In the genomic region with DNA sequence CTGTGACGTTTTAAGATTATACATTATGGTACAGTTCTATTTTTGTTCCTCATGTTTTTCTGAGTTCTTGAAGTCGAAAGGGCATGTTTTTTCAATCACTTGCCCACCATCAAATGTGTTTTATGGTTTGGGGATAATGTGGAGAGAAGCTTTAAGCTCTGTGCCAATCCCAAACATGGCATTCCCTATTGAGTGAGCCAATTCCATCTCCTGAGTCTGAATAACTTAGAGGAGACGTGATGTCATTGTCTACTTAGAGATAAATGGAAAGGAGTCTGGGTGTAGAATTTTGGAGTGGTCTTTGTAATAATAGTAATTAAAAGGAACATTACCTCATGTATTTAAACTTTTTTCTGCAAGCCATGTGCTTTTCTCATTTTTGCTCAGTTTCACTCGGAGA, we compare ENCODE assay signal across 14 mouse cellular contexts. TPM values are rescaled to one million over a fixed set of nuclear protein-coding genes. Genes with fewer than 3 reads are reported as not detected.
DNase-seq lines count a peak whose midpoint lies in the region; ATAC-seq and TF ChIP-seq lines count a peak whose summit lies in the region.
"Had no signal": no experiment of that assay in that cellular context is flagged by ENCODE, and none has a peak within 500 bp of the region (broad histone marks: within the 10 kb centered on the region; RNA-seq: fewer than 3 reads in every experiment).

No protein-coding gene starts in this region.

- no peak overlapping the region for H3K4me3 ChIP-seq in heart, embryonic 15.5 days
- no peak overlapping the region for H3K4me3 ChIP-seq in lung, postnatal 0 days (ENCODE audit: low read depth, low read length)
- H3K4me3 ChIP-seq in forebrain, embryonic 16.5 days (replicated peaks; ENCODE audit: low read length), result no peak overlapping the region
- no peak overlapping the region for H3K4me3 ChIP-seq in myocyte
- H3K4me3 ChIP-seq: erythroblast, embryonic 14.5 days; hindbrain, embryonic 15.5 days had no signal

- 47% methylated on average over 4 of the region's 4 CpGs for WGBS in heart, embryonic 15.5 days
- WGBS in lung, postnatal 0 days, result 57% methylated on average over 4 of the region's 4 CpGs
- WGBS in forebrain, embryonic 16.5 days, result 16% methylated on average over 4 of the region's 4 CpGs

- no peak overlapping the region for H3K9ac ChIP-seq in heart, embryonic 15.5 days
- H3K9ac ChIP-seq in lung, postnatal 0 days (replicated peaks; ENCODE audit: low read depth), result no peak overlapping the region
- H3K9ac ChIP-seq in forebrain, embryonic 16.5 days (replicated peaks; ENCODE audit: low read depth, low read length), result no peak overlapping the region
- H3K9ac ChIP-seq: hindbrain, embryonic 15.5 days had no signal

- H3K4me1 ChIP-seq in heart, embryonic 15.5 days (replicated peaks), result peaks cover 9% of the 10 kb centered on the region; the same call in 1 of the 2 replicates
- H3K4me1 ChIP-seq in lung, postnatal 0 days (ENCODE audit: insufficient read depth, low read depth, low read length), result no peaks in the 10 kb centered on the region
- H3K4me1 ChIP-seq in forebrain, embryonic 16.5 days (replicated peaks; ENCODE audit: control insufficient read depth, insufficient read depth, low read length), result peaks cover 10% of the 10 kb centered on the region

- no peaks in the 10 kb centered on the region for H3K27me3 ChIP-seq in heart, embryonic 15.5 days
- H3K27me3 ChIP-seq in lung, postnatal 0 days (replicated peaks; ENCODE audit: insufficient read depth, low read length), result no peaks in the 10 kb centered on the region
- no peaks in the 10 kb centered on the region for H3K27me3 ChIP-seq in forebrain, embryonic 16.5 days (replicated peaks; ENCODE audit: control insufficient read depth, insufficient read depth, low read length)
- H3K27me3 ChIP-seq in myocyte (ENCODE audit: control insufficient read depth, insufficient read depth, insufficient read length), result no peaks in the 10 kb centered on the region
- H3K27me3 ChIP-seq: hindbrain, embryonic 15.5 days had no signal

- ATAC-seq in heart, embryonic 15.5 days (replicated peaks; ENCODE audit: insufficient number of reproducible peaks, insufficient read depth, low FRiP score, low read depth), result no peak
- no peak for ATAC-seq in lung, postnatal 0 days
- ATAC-seq in forebrain, embryonic 16.5 days, result peak; percentile 80

- no peaks in the 10 kb centered on the region for H3K9me3 ChIP-seq in heart, embryonic 15.5 days (replicated peaks)
- no peaks in the 10 kb centered on the region for H3K9me3 ChIP-seq in lung, postnatal 0 days (ENCODE audit: low read length)
- H3K9me3 ChIP-seq in forebrain, embryonic 16.5 days (ENCODE audit: control insufficient read depth, low read length), result no peaks in the 10 kb centered on the region
- H3K9me3 ChIP-seq: hindbrain, embryonic 15.5 days had no signal

- H3K79me2 ChIP-seq in myocyte (ENCODE audit: control insufficient read depth, insufficient read depth), result no peaks in the 10 kb centered on the region

- TF ChIP-seq CTCF in lung, postnatal 0 days (IDR thresholded peaks at IDR 0.05), result no peak

- H3ac ChIP-seq in myocyte (ENCODE audit: control insufficient read depth, insufficient read length), result no peak overlapping the region

- TF ChIP-seq POLR2A in myocyte (IDR thresholded peaks at IDR 0.05; ENCODE audit: insufficient read length, low read depth), result no peak

- no peak overlapping the region for H3K27ac ChIP-seq in heart, embryonic 15.5 days
- H3K27ac ChIP-seq in lung, postnatal 0 days (ENCODE audit: low read length), result no peak overlapping the region
- no peak overlapping the region for H3K27ac ChIP-seq in forebrain, embryonic 16.5 days (ENCODE audit: low read length)
- H3K27ac ChIP-seq: hindbrain, embryonic 15.5 days had no signal

- H3K4me2 ChIP-seq in heart, embryonic 15.5 days, result peak overlapping the region; percentile 49
- H3K4me2 ChIP-seq in lung, postnatal 0 days (replicated peaks; ENCODE audit: low read depth, low read length), result peak overlapping the region; percentile 15; the same call in 1 of the 2 replicates
- H3K4me2 ChIP-seq in forebrain, embryonic 16.5 days (ENCODE audit: low read length), result peak overlapping the region; percentile 38
- peak overlapping the region; percentile 49 for H3K4me2 ChIP-seq in myocyte (ENCODE audit: low read depth)

- no peak for TF ChIP-seq EP300 in lung, postnatal 0 days (IDR thresholded peaks at IDR 0.05)

- DNase-seq in heart, adult 18-20 months, result no peak
- no peak for DNase-seq in lung, postnatal 0 days (ENCODE audit: low spot score)
- DNase-seq in lung, postnatal 36 days, result no peak
- DNase-seq in layer of hippocampus, adult 11-12 months (ENCODE audit: low spot score), result no peak
- DNase-seq in adrenal gland, postnatal 4 days (ENCODE audit: low spot score in 2 of 2), result no peak
- DNase-seq: cerebellum, postnatal 36 days; gastrocnemius, postnatal 10 days; left cerebral cortex, postnatal 4 days; lung, postnatal 4 days had no signal

- no peaks in the 10 kb centered on the region for H3K36me3 ChIP-seq in heart, embryonic 15.5 days
- no peaks in the 10 kb centered on the region for H3K36me3 ChIP-seq in lung, postnatal 0 days (ENCODE audit: insufficient read depth, low read length)
- H3K36me3 ChIP-seq in forebrain, embryonic 16.5 days (ENCODE audit: control insufficient read depth, insufficient read depth), result no peaks in the 10 kb centered on the region
- no peaks in the 10 kb centered on the region for H3K36me3 ChIP-seq in myocyte (ENCODE audit: control insufficient read depth, insufficient read depth)
- H3K36me3 ChIP-seq: hindbrain, embryonic 15.5 days had no signal

TF ChIP-seq in myocyte, 11 proteins besides CTCF, POLR2A, EP300 and RAD21:
- TF ChIP-seq TCF3 (IDR thresholded peaks at IDR 0.05; ENCODE audit: insufficient read length, low read depth), result no peak
- no peak for TF ChIP-seq MYOG (IDR thresholded peaks at IDR 0.05; ENCODE audit: control insufficient read depth in 1 of 3, insufficient read depth in 1 of 3, insufficient read length in 2 of 3, low read depth in 2 of 3)
- TF ChIP-seq REST (IDR thresholded peaks at IDR 0.05; ENCODE audit: insufficient read depth, insufficient read length), result no peak
- no peak for TF ChIP-seq USF1 (IDR thresholded peaks at IDR 0.05; ENCODE audit: low read depth)
- no peak for TF ChIP-seq SRF (IDR thresholded peaks at IDR 0.05; ENCODE audit: control insufficient read depth, insufficient read length, low read depth)
- TF ChIP-seq CEBPB (IDR thresholded peaks at IDR 0.05; ENCODE audit: insufficient read depth, poor library complexity, severe bottlenecking), result no peak
- TF ChIP-seq E2F4 (IDR thresholded peaks at IDR 0.05; ENCODE audit: insufficient read depth), result no peak

RNA-seq across cellular contexts. Expression of a gene that starts 9.2 kb away (rescaled TPM):
- polyA plus RNA-seq in heart, embryonic 15.5 days (2015; fragmentation: Nextera tagmentation; extraction: Ambion mirVana), result 43.4 and 57.5 TPM in 2 replicates
- 10 to 100 TPM; 18.1 to 18.9 TPM for total RNA-seq in heart, adult 18-20 months (2021)
- polyA plus RNA-seq in lung, postnatal 0 days (2015; fragmentation: Nextera tagmentation; extraction: Ambion mirVana), result 9.7 and 13.9 TPM in 2 replicates
- 187 and 199 TPM in 2 replicates for polyA plus RNA-seq in forebrain, embryonic 16.5 days (2015; fragmentation: Nextera tagmentation; extraction: Ambion mirVana)
- not detected for polyA plus RNA-seq in myocyte (2012; fragmentation: generic; extraction: Trizol)
- 10 to 100 TPM; 40.7 to 46.1 TPM for total RNA-seq in adrenal gland, postnatal 4 days (2021)
- polyA plus RNA-seq: erythroblast, embryonic 14.5 days had no signal

Comparison
In these comparisons a context has a peak if more than half of its experiments do, and no peak if none do; other contexts are left out.
1. RNA of a gene that starts 9.2 kb away (polyA plus RNA-seq): 187 to 199 TPM in forebrain, embryonic 16.5 days, 43.4 to 57.5 TPM in heart, embryonic 15.5 days and 9.7 to 13.9 TPM in lung, postnatal 0 days; not detected in myocyte (single experiment); every median in the first group is over 10 times any median in the second.
2. Peak in every context shown above with its lines, with median percentiles within 50 percentile points of each other: H3K4me2 ChIP-seq.